Mouse (Mus musculus): ENCODE data around the gene Mecom.

Mecom gene

GRCm38 (mm10) chr3:30514051-30514754 lies 33.6 kb downstream of the Mecom start:
- no peak for DNase-seq (ENCODE audit: low spot score)

- no peak for DNase-seq (ENCODE audit: low spot score)
Observed at GRCm38 (mm10) chr3:30513314-30513997, 34.4 kb downstream of the Mecom start.

- DNase-seq (ENCODE audit: low spot score): no peak
Observed at GRCm38 (mm10) chr3:30512459-30513030, 35.3 kb downstream of the Mecom start.

- DNase-seq (ENCODE audit: low spot score): no peak
Observed at GRCm38 (mm10) chr3:30511796-30512195, 36.0 kb downstream of the Mecom start.

GRCm38 (mm10) chr3:30511062-30511640 lies 36.7 kb downstream of the Mecom start:
- DNase-seq (ENCODE audit: low spot score): no peak

GRCm38 (mm10) chr3:30510646-30511045 lies 37.2 kb downstream of the Mecom start:
- no peak for DNase-seq (ENCODE audit: low spot score)

- DNase-seq (ENCODE audit: low spot score): no peak
Observed at GRCm38 (mm10) chr3:30510105-30510504, 37.7 kb downstream of the Mecom start.

- no peak for DNase-seq (ENCODE audit: low spot score)
Observed at GRCm38 (mm10) chr3:30508930-30509910, 38.6 kb downstream of the Mecom start.

GRCm38 (mm10) chr3:30508296-30508929 lies 39.4 kb downstream of the Mecom start:
- DNase-seq (ENCODE audit: low spot score): no peak

- DNase-seq (ENCODE audit: low spot score): no peak
Observed at GRCm38 (mm10) chr3:30507576-30508295, 40.1 kb downstream of the Mecom start.

- no peak for DNase-seq (ENCODE audit: low spot score)
Observed at GRCm38 (mm10) chr3:30507028-30507575, 40.7 kb downstream of the Mecom start.

- no peak for DNase-seq (ENCODE audit: low spot score)
Observed at GRCm38 (mm10) chr3:30506329-30507027, 41.3 kb downstream of the Mecom start.

- no peak for DNase-seq (ENCODE audit: low spot score)
Observed at GRCm38 (mm10) chr3:30505741-30506251, 42.0 kb downstream of the Mecom start.

- DNase-seq (ENCODE audit: low spot score): no peak
Observed at GRCm38 (mm10) chr3:30504561-30504960, 43.2 kb downstream of the Mecom start.

- DNase-seq (ENCODE audit: low spot score): no peak
Observed at GRCm38 (mm10) chr3:30503821-30504220, 44.0 kb downstream of the Mecom start.

- no peak for DNase-seq (ENCODE audit: low spot score)
Observed at GRCm38 (mm10) chr3:30498202-30498828, 49.5 kb downstream of the Mecom start.

- no peak for DNase-seq (ENCODE audit: low spot score)
Observed at GRCm38 (mm10) chr3:30494371-30494770, 53.4 kb downstream of the Mecom start.

GRCm38 (mm10) chr3:30488808-30489207 lies 59.0 kb downstream of the Mecom start:
- DNase-seq (ENCODE audit: low spot score): no peak

- DNase-seq (ENCODE audit: low spot score): no peak
Observed at GRCm38 (mm10) chr3:30486422-30486821, 61.4 kb downstream of the Mecom start.

Data from MN1 (cell line).